Mouse (Mus musculus) spleen, adult 2 months (tissue): ENCODE measurements around the gene Akap9.
"Not testable (repeated sequence)": the region's sequence is repeated elsewhere in the genome, so short reads cannot be mapped to it uniquely, and the experiment has no call there.

ENCODE experiments used
- CTCF ChIP-seq: fragments of 200-500 bp; IDR thresholded peaks from 2 replicates; pipeline ENCODE4 v1.5.1; 2011; ENCODE audit warnings: mild to moderate bottlenecking, inconsistent platforms; ENCODE audit not compliant: insufficient read depth, insufficient read length, insufficient replicate concordance; ENCODE audit errors: extremely low read depth
- POLR2A ChIP-seq: fragments of 200-500 bp; IDR thresholded peaks from 2 replicates; pipeline ENCODE4 v1.6.1; 2011; ENCODE audit warnings: low read depth, low read length, inconsistent platforms

GRCm38 (mm10) chr5:3886862-3887261 lies 41.0 kb upstream of the Akap9 start:
- TF ChIP-seq POLR2A, CTCF: not testable (repeated sequence)
